Mouse (Mus musculus): Measurements from ENCODE around the gene Tmeff2.

The Tmeff2 gene

GRCm38 (mm10) chr1:51101034-51101590 is 200.7 kb downstream of the Tmeff2 start:
- DNase-seq (ENCODE audit: extremely low read depth, insufficient read length, low spot score), result no peak

DNA sequence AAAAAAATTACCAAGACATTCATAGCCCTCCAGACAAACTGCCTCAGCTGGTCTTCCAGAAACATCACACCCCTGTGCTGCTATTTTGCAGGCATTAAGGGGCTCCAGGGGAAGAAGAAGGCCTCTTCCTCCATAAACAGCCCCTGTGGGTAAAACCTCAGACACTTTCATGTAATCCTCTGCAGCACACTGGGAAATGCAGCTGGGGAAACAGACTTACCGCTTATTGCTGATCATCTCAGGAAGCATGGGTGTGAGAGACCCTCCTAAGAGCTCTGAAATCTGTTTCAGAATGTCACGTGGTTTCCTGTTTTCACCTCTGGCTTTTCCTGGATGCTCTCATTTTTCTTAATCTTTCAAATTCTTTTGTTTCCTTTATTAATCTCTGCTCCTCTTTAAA is 204.3 kb downstream of the Tmeff2 start:
- DNase-seq (ENCODE audit: extremely low read depth, insufficient read length, low spot score), result no peak

DNA sequence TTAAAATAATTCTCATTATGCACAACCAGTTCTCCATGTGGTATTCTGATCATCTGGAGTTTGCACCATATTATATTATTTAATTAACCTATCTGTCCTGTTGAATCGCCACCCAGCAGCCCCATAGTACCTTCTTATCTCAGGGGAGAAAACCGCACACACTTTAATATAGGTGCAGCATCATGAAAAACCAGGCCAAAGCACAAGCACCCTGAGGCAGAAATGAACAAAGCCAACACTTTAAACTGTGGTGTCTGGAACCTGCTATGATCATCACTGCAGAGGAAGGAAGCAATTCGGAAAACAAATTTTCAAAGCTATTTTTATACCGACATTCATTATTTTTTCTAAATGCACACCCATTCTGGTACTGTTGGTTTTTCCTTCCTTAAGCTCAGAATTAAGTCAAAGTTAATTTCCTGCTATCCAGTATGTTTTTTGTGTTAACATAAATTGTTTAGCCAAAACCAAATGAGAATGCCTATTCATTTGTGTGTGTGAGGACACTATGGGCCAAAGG is 206.0 kb downstream of the Tmeff2 start:
- no peak for DNase-seq (ENCODE audit: extremely low read depth, insufficient read length, low spot score)

GRCm38 (mm10) chr1:51107299-51107698 is 206.9 kb downstream of the Tmeff2 start:
- no peak for DNase-seq (ENCODE audit: extremely low read depth, insufficient read length, low spot score)

DNA sequence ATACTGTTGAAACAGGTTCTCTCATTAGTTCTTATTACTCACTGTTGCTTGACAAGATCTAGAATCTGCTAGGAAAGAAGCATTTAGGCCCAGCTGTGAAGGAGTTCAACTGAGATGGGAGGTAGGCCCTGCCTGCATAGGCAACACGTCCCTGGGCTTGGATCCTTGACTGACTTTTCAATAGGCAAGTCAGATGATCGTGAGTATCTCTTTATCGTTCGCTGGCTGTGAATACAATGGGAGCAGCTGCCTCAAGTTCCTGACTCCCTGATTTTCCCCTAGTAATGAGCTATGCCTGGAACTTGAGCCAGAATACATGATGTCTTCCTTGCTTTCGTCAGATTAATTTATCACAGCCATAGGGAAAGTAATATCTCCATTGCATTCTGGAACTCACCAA is 214.3 kb downstream of the Tmeff2 start:
- DNase-seq (ENCODE audit: extremely low read depth, insufficient read length, low spot score), result no peak

GRCm38 (mm10) chr1:51115761-51116160 is 215.3 kb downstream of the Tmeff2 start:
- DNase-seq (ENCODE audit: extremely low read depth, insufficient read length, low spot score), result no peak

DNA sequence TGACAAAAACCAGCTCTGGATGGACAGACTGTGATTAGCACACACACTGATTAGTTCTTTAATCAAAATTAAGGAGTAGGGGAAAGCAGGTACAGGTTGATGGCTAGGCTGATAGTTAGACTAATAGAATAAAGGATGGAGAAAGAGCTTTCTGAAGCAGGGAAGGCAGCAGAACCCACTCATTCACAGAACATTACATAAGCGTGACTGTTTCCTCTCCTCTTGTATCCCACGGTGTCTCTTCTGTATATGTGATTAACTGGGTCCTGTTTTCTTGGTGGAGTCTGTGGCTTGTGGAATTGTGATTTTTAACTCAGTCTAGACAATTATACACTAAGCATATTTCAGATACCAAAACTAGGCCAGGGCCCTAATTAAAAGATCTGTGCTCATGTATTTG is 217.4 kb downstream of the Tmeff2 start:
- no peak for DNase-seq (ENCODE audit: extremely low read depth, insufficient read length, low spot score)

GRCm38 (mm10) chr1:51125671-51126424 is 225.4 kb downstream of the Tmeff2 start:
- DNase-seq (ENCODE audit: extremely low read depth, insufficient read length, low spot score), result peak; percentile 58

- DNase-seq (ENCODE audit: extremely low read depth, insufficient read length, low spot score), result no peak
Observed at GRCm38 (mm10) chr1:51126425-51126765, 225.9 kb downstream of the Tmeff2 start.

DNA sequence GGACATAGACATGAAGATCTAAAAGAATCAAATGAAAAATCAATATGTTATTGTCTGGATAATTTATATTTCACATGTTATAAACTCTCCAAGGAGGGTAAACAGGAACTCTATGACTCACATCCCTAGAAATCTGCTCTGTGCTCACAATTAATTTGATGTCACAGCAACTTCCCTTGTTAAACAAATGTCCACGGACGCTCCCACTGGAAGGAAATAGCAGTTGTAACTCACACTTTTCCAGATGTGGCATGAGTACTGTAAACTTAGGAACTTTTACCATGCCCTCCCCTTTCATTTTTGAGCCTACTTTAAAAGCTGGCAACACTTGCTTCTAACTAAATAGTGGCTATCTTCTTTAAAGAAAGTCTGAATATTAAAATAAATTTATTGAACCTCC is 236.3 kb downstream of the Tmeff2 start:
- DNase-seq (ENCODE audit: extremely low read depth, insufficient read length, low spot score), result no peak

- no peak for DNase-seq (ENCODE audit: extremely low read depth, insufficient read length, low spot score)
Observed at GRCm38 (mm10) chr1:51139605-51140004, 239.2 kb downstream of the Tmeff2 start.

- DNase-seq (ENCODE audit: extremely low read depth, insufficient read length, low spot score), result no peak
Observed at GRCm38 (mm10) chr1:51141381-51141780, 240.9 kb downstream of the Tmeff2 start.

GRCm38 (mm10) chr1:51142729-51143128 is 242.3 kb downstream of the Tmeff2 start:
- DNase-seq (ENCODE audit: extremely low read depth, insufficient read length, low spot score), result no peak

- no peak for DNase-seq (ENCODE audit: extremely low read depth, insufficient read length, low spot score)
Observed at GRCm38 (mm10) chr1:51145693-51146092, 245.2 kb downstream of the Tmeff2 start.

DNA sequence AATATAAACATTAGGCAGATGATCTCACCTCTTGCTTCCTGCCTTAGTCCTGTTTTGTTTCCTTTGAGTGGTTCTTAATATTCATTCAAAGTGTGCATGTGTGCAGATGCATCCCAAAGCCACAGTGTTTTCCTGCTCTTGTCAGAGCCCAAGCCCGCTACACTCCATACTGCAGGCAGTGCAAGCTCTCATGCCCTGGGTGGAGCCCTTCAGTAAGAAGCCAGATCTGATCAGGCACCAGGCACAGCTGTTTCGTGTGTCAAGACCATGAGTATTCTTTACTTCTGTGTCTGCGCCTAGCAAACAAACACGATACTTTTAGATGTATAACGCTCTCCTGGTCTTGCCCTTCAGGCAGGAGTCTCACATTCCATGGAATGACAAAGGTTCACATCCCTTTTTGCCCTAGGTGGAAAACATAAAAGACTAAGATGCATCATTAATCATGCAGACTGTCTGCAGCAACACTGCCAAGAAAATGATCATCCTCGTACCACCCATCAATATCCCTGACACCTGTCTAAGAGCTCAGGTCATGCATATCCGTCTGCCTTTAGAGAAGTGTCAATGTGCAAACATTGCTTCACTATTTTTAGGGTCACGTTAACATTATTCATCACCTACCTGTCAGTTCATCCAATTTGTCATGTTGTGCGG is 248.2 kb downstream of the Tmeff2 start:
- no peak for DNase-seq (ENCODE audit: extremely low read depth, insufficient read length, low spot score)

- no peak for DNase-seq (ENCODE audit: extremely low read depth, insufficient read length, low spot score)
Observed at GRCm38 (mm10) chr1:51149488-51149887, 249.0 kb downstream of the Tmeff2 start.

DNA sequence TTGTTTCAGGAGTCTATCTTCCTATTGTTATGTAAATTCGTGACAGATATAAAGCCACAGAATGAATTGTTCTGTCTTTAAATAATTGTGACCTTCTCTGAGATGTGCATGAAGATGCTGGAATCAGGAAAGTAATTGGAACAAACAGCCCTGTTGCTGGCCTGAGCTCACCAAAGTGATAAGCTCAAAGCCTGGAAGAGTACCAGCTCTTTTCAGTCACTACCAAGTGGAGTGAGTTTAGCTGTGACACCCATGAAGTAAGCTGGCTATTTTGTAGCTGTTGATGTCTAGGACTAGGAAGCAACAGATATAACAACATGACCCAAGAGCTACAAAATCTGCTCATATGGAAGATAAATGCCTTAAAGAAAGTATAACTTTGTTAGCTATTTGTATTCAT is 249.4 kb downstream of the Tmeff2 start:
- no peak for DNase-seq (ENCODE audit: extremely low read depth, insufficient read length, low spot score)

DNA sequence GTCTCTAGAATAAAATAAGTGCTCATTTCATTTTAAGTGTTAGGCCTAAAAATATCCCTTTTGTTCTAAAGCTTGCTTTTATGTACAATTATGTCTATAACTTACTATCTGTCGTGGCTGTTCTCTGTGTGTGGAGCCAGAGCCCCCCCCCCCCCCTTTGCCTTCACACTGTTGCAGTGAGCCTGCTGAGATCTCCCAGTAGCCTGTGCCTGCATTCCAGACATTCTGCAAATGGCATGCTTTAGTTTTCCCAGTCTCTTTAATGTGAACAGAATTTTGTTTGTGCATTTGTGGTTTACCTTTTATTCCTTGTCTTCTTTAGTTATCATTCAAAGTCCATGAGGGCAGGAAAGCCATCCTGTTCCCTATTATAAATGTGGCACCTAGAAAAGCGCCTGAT is 251.6 kb downstream of the Tmeff2 start:
- no peak for DNase-seq (ENCODE audit: extremely low read depth, insufficient read length, low spot score)

- no peak for DNase-seq (ENCODE audit: extremely low read depth, insufficient read length, low spot score)
Observed at GRCm38 (mm10) chr1:51152856-51153255, 252.4 kb downstream of the Tmeff2 start.

DNA sequence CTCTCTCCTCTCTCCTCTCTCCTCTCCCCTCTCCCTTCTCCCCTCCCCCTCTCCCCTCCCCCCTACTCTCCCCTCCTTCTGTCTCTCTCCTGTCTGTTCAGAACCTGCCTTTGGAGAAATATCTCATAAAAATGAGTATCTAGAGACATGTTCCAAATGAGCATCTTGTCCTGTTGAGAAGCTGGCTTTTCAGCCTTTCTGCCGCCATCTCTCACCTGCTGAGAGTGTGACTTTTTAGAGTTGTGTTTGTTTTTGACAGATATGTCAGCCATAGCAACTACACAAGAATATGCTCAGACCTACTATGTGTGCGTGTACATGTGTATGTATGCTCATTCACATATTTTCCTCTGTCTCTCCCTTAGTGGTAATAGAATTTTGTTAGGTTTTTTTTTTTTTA is 283.8 kb downstream of the Tmeff2 start:
- DNase-seq (ENCODE audit: extremely low read depth, insufficient read length, low spot score), result no peak

- DNase-seq (ENCODE audit: extremely low read depth, insufficient read length, low spot score), result no peak
Observed at GRCm38 (mm10) chr1:51189008-51189407, 288.6 kb downstream of the Tmeff2 start.

DNA sequence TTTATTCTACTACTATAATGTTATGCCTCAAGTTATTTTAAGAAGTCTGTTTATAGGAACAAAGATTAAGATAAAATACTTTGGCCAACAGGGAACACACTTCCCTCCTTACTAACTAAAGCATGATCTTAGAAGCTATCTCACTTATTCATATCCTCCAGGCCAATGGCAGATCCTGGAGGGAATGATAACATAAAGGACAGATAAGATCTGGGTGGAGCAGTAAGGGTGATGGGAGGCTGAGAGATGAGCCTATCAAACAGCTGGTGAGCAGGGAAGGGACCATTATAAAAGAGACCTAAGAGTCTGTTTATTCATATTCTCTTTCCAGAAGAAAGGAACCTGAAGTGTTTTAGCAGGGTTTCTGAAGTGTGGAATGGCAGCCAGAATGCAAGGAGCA is 290.8 kb downstream of the Tmeff2 start:
- no peak for DNase-seq (ENCODE audit: extremely low read depth, insufficient read length, low spot score)

Data from 3134 (cell line).